Mouse (Mus musculus): ENCODE results near the gene Arhgap8. TPM values are rescaled to one million over a fixed set of nuclear protein-coding genes. Genes with fewer than 3 reads are reported as not detected.

The Arhgap8 gene
- polyA plus RNA-seq, 1 experiment from 2014 or later = 0.87 TPM

DNA sequence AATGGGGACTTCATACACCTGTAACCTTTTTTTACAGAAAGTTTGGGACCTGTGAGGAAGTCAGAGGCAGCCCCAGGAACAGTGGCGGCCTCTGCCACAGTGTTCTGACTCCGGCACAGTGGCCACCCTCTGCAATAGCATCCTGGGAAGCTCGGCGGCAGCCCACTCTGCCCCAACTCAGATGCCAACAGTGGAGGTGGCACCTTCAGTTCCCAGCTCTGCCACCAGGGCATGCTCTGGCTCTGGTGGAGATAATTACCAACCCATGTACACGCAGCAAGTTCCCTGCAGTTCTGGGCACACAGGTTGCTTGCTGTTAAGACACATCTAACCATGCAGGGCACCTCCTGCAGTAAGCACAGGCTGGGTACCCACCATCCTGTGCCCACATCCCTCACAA lies 80.3 kb downstream of the Arhgap8 start:
- no peaks in the 10 kb centered on the region for H3K27me3 ChIP-seq (ENCODE audit: control insufficient read depth, insufficient read depth, low read length)
- H3K27ac ChIP-seq = no peak overlapping the region
- H3K36me3 ChIP-seq (replicated peaks; ENCODE audit: control insufficient read depth, insufficient read depth) = peaks cover 60% of the 10 kb centered on the region
- H3K9me3 ChIP-seq (ENCODE audit: control insufficient read depth, low read length) = no peaks in the 10 kb centered on the region
- no peak overlapping the region for H3K9ac ChIP-seq
- ATAC-seq (ENCODE audit: low FRiP score) (no peak), DNase-seq (ENCODE audit: low spot score) (no peak)
- no peaks in the 10 kb centered on the region for H3K4me1 ChIP-seq (replicated peaks; ENCODE audit: control insufficient read depth, insufficient read depth, low read length)
- WGBS = 83% methylated on average over 5 of the region's 5 CpGs
- H3K4me3 ChIP-seq (replicated peaks; ENCODE audit: low read length) = no peak overlapping the region
- no peak overlapping the region for H3K4me2 ChIP-seq (replicated peaks)

DNA sequence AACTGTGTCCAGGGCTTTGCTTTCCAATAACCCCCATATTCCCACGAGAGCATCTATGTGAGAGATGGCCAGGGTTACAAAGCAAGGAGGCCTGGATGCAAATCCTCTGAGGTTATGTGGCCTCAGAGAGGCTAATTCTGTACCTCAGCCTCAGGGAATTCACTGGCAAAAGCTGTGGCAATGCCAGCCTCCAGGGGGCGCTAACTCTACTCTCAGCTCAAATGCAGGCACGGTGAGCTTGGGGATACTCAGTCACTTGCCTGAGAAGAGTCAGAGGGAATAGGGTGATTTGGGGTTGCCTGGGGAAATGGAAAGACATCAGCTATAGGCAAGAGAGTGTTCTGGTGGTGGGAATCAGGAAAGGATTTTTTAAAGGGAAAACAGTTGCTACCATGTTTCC lies 83.8 kb downstream of the Arhgap8 start:
- Histone ChIP-seq H3K4me3 (replicated peaks; ENCODE audit: low read length) (no peak overlapping the region), H3K27me3 (ENCODE audit: control insufficient read depth, insufficient read depth, low read length) (no peaks in the 10 kb centered on the region), H3K9ac (no peak overlapping the region), H3K4me2 (replicated peaks) (no peak overlapping the region), H3K4me1 (replicated peaks; ENCODE audit: control insufficient read depth, insufficient read depth, low read length) (no peaks in the 10 kb centered on the region), H3K36me3 (replicated peaks; ENCODE audit: control insufficient read depth, insufficient read depth) (peaks cover 40% of the 10 kb centered on the region), H3K27ac (no peak overlapping the region), H3K9me3 (ENCODE audit: control insufficient read depth, low read length) (no peaks in the 10 kb centered on the region)
- DNase-seq (ENCODE audit: low spot score) (peak; percentile 57), ATAC-seq (ENCODE audit: low FRiP score) (no peak)
- WGBS = 55% methylated on average over 3 of the region's 3 CpGs

DNA sequence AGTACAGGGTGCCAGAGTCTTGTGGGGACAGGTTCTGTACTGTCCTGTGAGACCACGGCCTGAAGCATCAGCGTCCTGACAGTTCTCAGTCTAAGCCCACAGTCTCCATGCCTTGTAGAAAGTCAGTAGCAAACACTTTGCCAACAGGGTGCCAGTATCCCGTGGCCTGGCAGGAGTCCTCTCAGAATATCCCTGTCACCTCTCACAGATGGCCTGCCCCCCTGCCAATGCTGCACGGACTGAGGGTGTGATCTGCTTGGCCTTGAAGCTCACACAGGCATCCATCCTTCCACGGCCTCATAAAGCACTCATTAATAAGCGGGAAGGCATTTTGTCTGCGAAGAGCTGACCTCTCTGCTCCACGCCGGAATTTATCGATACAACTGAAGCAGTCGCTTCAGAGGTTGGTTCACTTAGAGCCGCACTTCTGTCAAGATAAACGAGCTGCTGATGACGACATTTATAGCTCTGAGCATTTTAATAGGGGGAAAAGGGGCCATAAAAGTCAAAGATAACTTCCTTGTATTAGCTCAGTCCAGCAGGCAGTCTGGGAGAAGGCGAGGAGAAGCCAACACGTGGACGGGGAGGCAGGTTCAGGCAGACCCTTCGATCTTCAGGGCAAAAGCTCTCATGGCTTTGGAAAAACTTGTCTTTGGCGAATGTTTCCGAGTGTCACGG lies 89.6 kb downstream of the Arhgap8 start:
- Histone ChIP-seq H3K4me3 (replicated peaks; ENCODE audit: low read length) (no peak overlapping the region), H3K4me1 (replicated peaks; ENCODE audit: control insufficient read depth, insufficient read depth, low read length) (peaks cover 23% of the 10 kb centered on the region), H3K36me3 (replicated peaks; ENCODE audit: control insufficient read depth, insufficient read depth) (peaks cover 11% of the 10 kb centered on the region), H3K9ac (no peak overlapping the region), H3K27me3 (ENCODE audit: control insufficient read depth, insufficient read depth, low read length) (no peaks in the 10 kb centered on the region), H3K9me3 (ENCODE audit: control insufficient read depth, low read length) (no peaks in the 10 kb centered on the region), H3K4me2 (replicated peaks) (no peak overlapping the region), H3K27ac (no peak overlapping the region)
- DNase-seq (ENCODE audit: low spot score) (no peak), ATAC-seq (ENCODE audit: low FRiP score) (no peak)
- WGBS = 72% methylated on average over 21 of the region's 21 CpGs

DNA sequence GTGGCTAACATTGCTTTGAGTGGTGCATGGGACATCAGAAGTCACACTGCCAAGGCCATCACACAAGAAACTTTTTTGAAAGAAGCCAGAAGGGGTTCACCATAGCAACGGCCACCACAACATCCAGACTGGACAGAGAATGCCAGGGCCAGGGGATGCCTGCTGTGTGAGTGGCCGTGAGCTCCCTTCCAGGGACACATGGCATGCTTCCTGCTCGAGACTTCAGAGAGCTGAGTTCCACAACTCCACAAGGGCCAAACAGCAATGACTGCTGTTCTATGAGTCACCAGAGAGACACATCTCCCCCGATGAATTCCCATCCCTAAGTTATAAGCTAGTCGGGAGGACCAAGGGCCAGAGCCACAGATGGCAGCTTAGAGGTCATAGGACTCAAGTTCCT lies 91.3 kb downstream of the Arhgap8 start:
- ATAC-seq (ENCODE audit: low FRiP score) (no peak), DNase-seq (ENCODE audit: low spot score) (no peak)
- H3K4me3 ChIP-seq (replicated peaks; ENCODE audit: low read length) = no peak overlapping the region
- no peak overlapping the region for H3K4me2 ChIP-seq (replicated peaks)
- no peaks in the 10 kb centered on the region for H3K27me3 ChIP-seq (ENCODE audit: control insufficient read depth, insufficient read depth, low read length)
- 58% methylated on average over 5 of the region's 5 CpGs for WGBS
- H3K4me1 ChIP-seq (replicated peaks; ENCODE audit: control insufficient read depth, insufficient read depth, low read length) = peaks cover 38% of the 10 kb centered on the region
- no peak overlapping the region for H3K27ac ChIP-seq
- H3K9me3 ChIP-seq (ENCODE audit: control insufficient read depth, low read length) = no peaks in the 10 kb centered on the region
- no peak overlapping the region for H3K9ac ChIP-seq
- H3K36me3 ChIP-seq (replicated peaks; ENCODE audit: control insufficient read depth, insufficient read depth) = peaks cover 8% of the 10 kb centered on the region; the same call in 1 of the 2 replicates

DNA sequence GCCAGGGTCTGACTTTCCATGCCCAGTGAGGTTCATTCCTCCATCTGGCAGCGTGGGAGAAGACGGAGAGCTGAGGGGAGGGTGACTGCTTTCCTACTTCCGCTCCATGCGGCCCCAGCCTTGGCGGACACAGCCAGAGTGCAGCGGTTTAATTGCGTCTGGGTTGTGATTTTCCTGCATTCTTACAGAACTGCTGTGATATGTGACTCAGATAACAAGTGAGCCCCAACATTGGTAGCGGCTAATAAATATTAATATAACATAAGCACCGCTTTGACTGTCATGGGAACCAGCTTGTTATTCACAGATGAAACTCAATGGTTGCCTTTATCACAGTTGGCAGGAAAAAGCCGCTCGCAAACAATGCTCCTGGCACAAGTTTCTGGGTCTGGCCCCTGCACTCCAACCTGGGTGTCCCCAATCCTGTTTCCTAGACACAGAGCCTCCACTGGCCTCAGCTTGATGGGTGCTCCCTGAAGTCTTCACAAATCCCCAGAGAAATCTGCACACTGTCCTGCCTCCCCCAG lies 93.0 kb downstream of the Arhgap8 start:
- H3K4me1 ChIP-seq (replicated peaks; ENCODE audit: control insufficient read depth, insufficient read depth, low read length) = peaks cover 38% of the 10 kb centered on the region
- 0 out of 2 replicates have a peak overlapping the region, but pooled peaks have one; percentile 8 for H3K4me2 ChIP-seq (replicated peaks)

DNA sequence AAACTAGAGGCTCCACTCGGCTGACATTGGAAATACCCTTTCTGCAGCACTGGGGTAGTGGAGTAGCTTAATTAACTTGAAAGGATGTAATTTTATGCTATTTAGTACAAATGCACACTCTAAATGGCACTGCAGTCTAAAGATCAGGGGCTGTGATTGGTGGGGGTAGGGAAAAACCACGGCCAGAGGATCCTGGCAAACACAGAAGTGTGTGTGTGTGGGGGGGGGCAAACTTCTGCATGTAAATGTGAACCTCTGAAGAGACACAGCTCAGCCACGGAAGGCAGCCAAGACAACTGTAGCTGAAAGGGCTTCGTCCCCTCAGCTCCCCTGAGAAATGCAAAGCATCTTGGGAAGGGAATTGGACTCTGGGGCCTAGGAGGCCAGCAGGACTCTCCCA lies 95.3 kb downstream of the Arhgap8 start:
- H3K9ac ChIP-seq = no peak overlapping the region
- no peaks in the 10 kb centered on the region for H3K9me3 ChIP-seq (ENCODE audit: control insufficient read depth, low read length)
- H3K27me3 ChIP-seq (ENCODE audit: control insufficient read depth, insufficient read depth, low read length) = no peaks in the 10 kb centered on the region
- 20% methylated on average over 4 of the region's 4 CpGs for WGBS
- H3K4me2 ChIP-seq (replicated peaks) = no peak overlapping the region
- H3K4me1 ChIP-seq (replicated peaks; ENCODE audit: control insufficient read depth, insufficient read depth, low read length) = peaks cover 51% of the 10 kb centered on the region
- ATAC-seq (ENCODE audit: low FRiP score) (no peak), DNase-seq (ENCODE audit: low spot score) (no peak)
- no peaks in the 10 kb centered on the region for H3K36me3 ChIP-seq (replicated peaks; ENCODE audit: control insufficient read depth, insufficient read depth)
- H3K27ac ChIP-seq = peak overlapping the region; percentile 11; the same call in 1 of the 2 replicates
- H3K4me3 ChIP-seq (replicated peaks; ENCODE audit: low read length) = no peak overlapping the region

More for the DNA sequence above, 93.0 kb downstream of the Arhgap8 start:
- Histone ChIP-seq H3K9ac (0 out of 2 replicates have a peak overlapping the region, but pooled peaks have one; percentile 4), H3K36me3 (replicated peaks; ENCODE audit: control insufficient read depth, insufficient read depth) (0 out of 2 replicates have a peak, but pooled peaks cover under 1% of the 10 kb centered on the region), H3K9me3 (ENCODE audit: control insufficient read depth, low read length) (no peaks in the 10 kb centered on the region), H3K4me3 (replicated peaks; ENCODE audit: low read length) (no peak overlapping the region), H3K27me3 (ENCODE audit: control insufficient read depth, insufficient read depth, low read length) (no peaks in the 10 kb centered on the region), H3K27ac (peak overlapping the region; percentile 69; the same call in 1 of the 2 replicates)
- DNase-seq (ENCODE audit: low spot score) = peak; percentile 63
- 41% methylated on average over 11 of the region's 11 CpGs for WGBS
- ATAC-seq (ENCODE audit: low FRiP score) = peak; percentile 68

DNA sequence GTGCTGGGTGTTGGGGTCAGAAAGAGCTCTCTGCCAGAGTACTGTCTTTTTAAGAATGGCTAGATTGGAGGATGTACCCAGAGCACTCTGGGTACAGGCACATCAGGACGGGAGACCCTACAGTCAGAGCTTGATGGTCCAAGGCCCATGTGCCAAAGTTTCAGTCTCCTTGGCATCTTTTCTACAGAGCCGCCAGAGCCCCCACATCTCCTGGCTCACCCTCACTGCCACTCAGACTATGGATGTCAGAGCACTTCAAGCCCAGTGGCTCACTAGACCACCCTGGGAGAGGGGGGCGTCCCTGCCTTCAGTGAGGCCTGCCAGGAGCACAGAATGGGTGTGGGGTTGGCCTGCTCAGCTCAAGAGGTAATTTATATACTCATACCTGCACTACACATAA lies 97.7 kb downstream of the Arhgap8 start:
- WGBS = 76% methylated on average over 3 of the region's 3 CpGs
- no peak overlapping the region for H3K4me3 ChIP-seq (replicated peaks; ENCODE audit: low read length)
- H3K9me3 ChIP-seq (ENCODE audit: control insufficient read depth, low read length) = no peaks in the 10 kb centered on the region
- ATAC-seq (ENCODE audit: low FRiP score) (no peak), DNase-seq (ENCODE audit: low spot score) (no peak)
- no peaks in the 10 kb centered on the region for H3K27me3 ChIP-seq (ENCODE audit: control insufficient read depth, insufficient read depth, low read length)
- no peak overlapping the region for H3K4me2 ChIP-seq (replicated peaks)
- H3K36me3 ChIP-seq (replicated peaks; ENCODE audit: control insufficient read depth, insufficient read depth) = no peaks in the 10 kb centered on the region; the same call in 1 of the 2 replicates
- no peak overlapping the region for H3K9ac ChIP-seq
- no peak overlapping the region for H3K27ac ChIP-seq
- peaks cover 44% of the 10 kb centered on the region for H3K4me1 ChIP-seq (replicated peaks; ENCODE audit: control insufficient read depth, insufficient read depth, low read length)

DNA sequence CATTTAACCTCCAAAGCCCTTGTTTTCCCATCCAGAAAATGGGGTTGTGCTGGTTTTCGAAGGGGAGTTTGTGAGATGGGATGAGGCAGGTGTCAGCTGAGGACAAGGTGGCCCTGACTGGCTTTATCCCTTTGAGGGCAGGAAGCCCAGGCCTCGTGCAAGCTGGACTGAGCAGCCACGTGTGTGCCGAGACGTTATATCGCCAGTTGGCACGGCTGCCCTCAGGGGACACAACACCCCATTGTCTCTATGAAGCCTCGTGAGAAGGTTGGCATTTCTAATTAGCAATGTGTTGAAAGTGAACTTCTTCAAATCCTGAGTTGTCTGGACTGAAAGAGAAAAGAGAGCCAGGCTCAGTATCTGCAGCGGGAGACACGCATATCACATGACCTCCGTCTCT lies 98.4 kb downstream of the Arhgap8 start:
- DNase-seq (ENCODE audit: low spot score) (no peak), ATAC-seq (ENCODE audit: low FRiP score) (no peak)
- Histone ChIP-seq H3K9me3 (ENCODE audit: control insufficient read depth, low read length) (no peaks in the 10 kb centered on the region), H3K36me3 (replicated peaks; ENCODE audit: control insufficient read depth, insufficient read depth) (no peaks in the 10 kb centered on the region; the same call in 1 of the 2 replicates), H3K27ac (no peak overlapping the region), H3K9ac (no peak overlapping the region), H3K4me1 (replicated peaks; ENCODE audit: control insufficient read depth, insufficient read depth, low read length) (peaks cover 37% of the 10 kb centered on the region), H3K4me2 (replicated peaks) (no peak overlapping the region), H3K4me3 (replicated peaks; ENCODE audit: low read length) (no peak overlapping the region), H3K27me3 (ENCODE audit: control insufficient read depth, insufficient read depth, low read length) (no peaks in the 10 kb centered on the region)
- 55% methylated on average over 11 of the region's 11 CpGs for WGBS

DNA sequence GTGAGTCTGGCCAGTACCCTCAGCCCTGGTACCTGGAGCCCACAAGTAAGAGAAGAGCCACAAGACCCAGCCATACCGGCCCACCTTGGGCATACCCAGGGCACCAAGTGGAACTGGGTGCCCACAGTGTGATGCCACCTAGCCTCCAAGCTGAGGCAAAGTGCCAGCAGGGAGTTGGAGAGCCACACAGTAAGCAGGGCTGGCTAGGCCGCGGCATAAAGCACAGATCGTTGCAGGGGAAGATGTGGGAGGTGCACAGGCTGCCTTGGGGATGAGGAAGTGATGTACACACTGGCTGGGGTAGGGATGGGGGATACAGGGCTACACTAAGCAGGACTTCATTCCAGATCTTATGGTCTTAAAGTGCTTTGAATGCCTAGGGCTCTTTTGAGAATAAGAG lies 101.0 kb downstream of the Arhgap8 start:
- 80% methylated on average over 4 of the region's 4 CpGs for WGBS
- no peak for ATAC-seq (ENCODE audit: low FRiP score)
- no peak overlapping the region for H3K4me2 ChIP-seq (replicated peaks)
- no peak overlapping the region for H3K27ac ChIP-seq
- no peak overlapping the region for H3K9ac ChIP-seq
- no peaks in the 10 kb centered on the region for H3K27me3 ChIP-seq (ENCODE audit: control insufficient read depth, insufficient read depth, low read length)
- H3K4me1 ChIP-seq (replicated peaks; ENCODE audit: control insufficient read depth, insufficient read depth, low read length) = peaks cover 15% of the 10 kb centered on the region; the same call in 1 of the 2 replicates
- DNase-seq (ENCODE audit: low spot score) = no peak
- no peaks in the 10 kb centered on the region for H3K9me3 ChIP-seq (ENCODE audit: control insufficient read depth, low read length)
- no peaks in the 10 kb centered on the region; the same call in 1 of the 2 replicates for H3K36me3 ChIP-seq (replicated peaks; ENCODE audit: control insufficient read depth, insufficient read depth)
- no peak overlapping the region for H3K4me3 ChIP-seq (replicated peaks; ENCODE audit: low read length)
